Mouse (Mus musculus): ENCODE results near the gene Cd5l. TPM values are rescaled to one million over a fixed set of nuclear protein-coding genes. Genes with fewer than 3 reads are reported as not detected.
"Not testable (repeated sequence)": the region's sequence is repeated elsewhere in the genome, so short reads cannot be mapped to it uniquely, and the experiment has no call there.

Cd5l gene
- polyA plus RNA-seq, 1 experiment from 2014 or later, result 0.36 TPM

DNA sequence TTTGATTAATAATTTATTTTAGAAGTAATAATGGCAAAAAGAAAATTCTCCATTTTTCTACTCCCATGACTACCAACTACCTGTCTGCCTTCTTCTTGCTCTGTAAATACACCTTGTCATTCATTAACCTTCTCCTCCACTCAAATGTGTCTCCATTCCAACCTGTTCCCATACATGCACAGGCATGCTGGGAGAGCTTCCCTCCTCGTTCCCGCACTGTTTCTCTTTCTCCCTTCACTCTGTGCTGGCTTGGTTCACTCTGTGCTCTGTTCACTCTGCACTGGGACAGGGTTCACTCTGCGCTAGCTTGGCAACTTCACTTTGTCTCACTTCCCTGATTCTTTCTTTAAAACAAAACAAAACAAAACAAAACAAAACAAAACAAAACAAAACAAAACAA lies 19.5 kb downstream of the Cd5l start:
- no peaks in the 10 kb centered on the region for H3K27me3 ChIP-seq
- H3K4me3 ChIP-seq (replicated peaks), result no peak overlapping the region
- no peaks in the 10 kb centered on the region for H3K36me3 ChIP-seq
- no peak overlapping the region for H3K27ac ChIP-seq (replicated peaks)
- H3K9ac ChIP-seq, result no peak overlapping the region
- H3K9me3 ChIP-seq (replicated peaks), result no peaks in the 10 kb centered on the region
- 0 out of 2 replicates have a peak, but pooled peaks cover 4% of the 10 kb centered on the region for H3K4me1 ChIP-seq
- 56% methylated on average over 3 of the region's 3 CpGs for WGBS
- H3K4me2 ChIP-seq (replicated peaks), result no peak overlapping the region
- ATAC-seq (ENCODE audit: insufficient number of reproducible peaks, low FRiP score, low TSS enrichment, low read depth), result no peak

DNA sequence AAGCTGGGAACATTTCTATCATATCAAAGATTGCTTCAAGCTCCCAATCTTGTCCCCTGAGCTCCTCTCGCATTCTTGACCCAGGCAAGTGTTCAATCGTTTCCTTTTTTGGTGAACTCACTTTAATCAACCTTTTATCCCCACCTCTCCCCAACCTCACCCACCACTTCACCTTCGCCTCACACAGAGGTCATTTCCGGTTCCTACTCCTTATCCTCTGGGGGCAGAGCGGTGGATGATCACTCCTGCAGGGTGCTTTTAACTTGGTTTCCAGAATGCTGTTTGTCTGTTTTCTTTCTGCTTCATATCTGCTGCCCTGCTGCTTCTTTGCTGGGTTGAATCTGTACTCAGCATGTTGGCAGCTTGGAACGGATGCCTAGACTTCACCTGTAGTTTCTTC lies 20.0 kb downstream of the Cd5l start:
- no peak overlapping the region for H3K4me3 ChIP-seq (replicated peaks)
- H3K27me3 ChIP-seq, result no peaks in the 10 kb centered on the region
- 51% methylated on average over 6 of the region's 6 CpGs for WGBS
- H3K4me1 ChIP-seq, result 0 out of 2 replicates have a peak, but pooled peaks cover 4% of the 10 kb centered on the region
- H3K9me3 ChIP-seq (replicated peaks), result no peaks in the 10 kb centered on the region
- no peak overlapping the region for H3K27ac ChIP-seq (replicated peaks)
- no peak overlapping the region for H3K9ac ChIP-seq
- no peak for ATAC-seq (ENCODE audit: insufficient number of reproducible peaks, low FRiP score, low TSS enrichment, low read depth)
- no peaks in the 10 kb centered on the region for H3K36me3 ChIP-seq
- H3K4me2 ChIP-seq (replicated peaks), result no peak overlapping the region

DNA sequence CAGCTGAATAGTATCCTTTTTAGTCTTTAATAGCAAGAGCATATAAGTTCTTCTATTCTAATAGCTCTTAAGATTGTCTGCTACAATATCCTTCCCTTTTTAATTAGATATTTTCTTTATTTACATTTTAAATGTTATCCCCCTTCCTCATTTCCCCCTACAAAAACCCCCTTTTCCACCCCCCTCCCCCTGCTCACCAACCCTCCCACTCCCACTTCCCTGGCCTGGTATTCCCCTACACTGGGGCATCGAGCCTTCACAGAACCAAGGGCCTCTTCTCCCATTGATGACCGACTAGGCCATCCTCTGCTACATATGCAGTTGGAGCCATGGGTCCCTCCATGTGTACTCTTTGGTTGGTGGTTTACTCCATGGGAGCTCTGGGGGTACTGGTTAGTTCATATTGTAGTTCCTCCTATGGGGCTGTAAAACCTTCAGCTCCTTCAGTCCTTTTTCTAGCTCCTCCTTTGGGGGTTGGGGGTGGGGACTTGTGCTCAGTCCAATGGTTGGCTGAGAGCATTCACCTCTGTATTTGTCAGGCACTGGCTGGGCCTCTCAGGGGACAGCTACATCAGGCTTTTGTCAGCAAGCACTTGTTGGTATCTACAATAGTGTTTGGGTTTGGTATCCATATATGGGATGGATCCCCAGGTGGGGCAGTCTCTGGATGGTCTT lies 22.1 kb downstream of the Cd5l start:
- H3K36me3 ChIP-seq; H3K27me3 ChIP-seq; H3K9ac ChIP-seq; H3K27ac ChIP-seq (replicated peaks); H3K4me3 ChIP-seq (replicated peaks); H3K4me1 ChIP-seq; H3K4me2 ChIP-seq (replicated peaks); H3K9me3 ChIP-seq (replicated peaks); ATAC-seq (ENCODE audit: insufficient number of reproducible peaks, low FRiP score, low TSS enrichment, low read depth): not testable (repeated sequence)
- WGBS, result 84% methylated on average over 2 of the region's 2 CpGs

DNA sequence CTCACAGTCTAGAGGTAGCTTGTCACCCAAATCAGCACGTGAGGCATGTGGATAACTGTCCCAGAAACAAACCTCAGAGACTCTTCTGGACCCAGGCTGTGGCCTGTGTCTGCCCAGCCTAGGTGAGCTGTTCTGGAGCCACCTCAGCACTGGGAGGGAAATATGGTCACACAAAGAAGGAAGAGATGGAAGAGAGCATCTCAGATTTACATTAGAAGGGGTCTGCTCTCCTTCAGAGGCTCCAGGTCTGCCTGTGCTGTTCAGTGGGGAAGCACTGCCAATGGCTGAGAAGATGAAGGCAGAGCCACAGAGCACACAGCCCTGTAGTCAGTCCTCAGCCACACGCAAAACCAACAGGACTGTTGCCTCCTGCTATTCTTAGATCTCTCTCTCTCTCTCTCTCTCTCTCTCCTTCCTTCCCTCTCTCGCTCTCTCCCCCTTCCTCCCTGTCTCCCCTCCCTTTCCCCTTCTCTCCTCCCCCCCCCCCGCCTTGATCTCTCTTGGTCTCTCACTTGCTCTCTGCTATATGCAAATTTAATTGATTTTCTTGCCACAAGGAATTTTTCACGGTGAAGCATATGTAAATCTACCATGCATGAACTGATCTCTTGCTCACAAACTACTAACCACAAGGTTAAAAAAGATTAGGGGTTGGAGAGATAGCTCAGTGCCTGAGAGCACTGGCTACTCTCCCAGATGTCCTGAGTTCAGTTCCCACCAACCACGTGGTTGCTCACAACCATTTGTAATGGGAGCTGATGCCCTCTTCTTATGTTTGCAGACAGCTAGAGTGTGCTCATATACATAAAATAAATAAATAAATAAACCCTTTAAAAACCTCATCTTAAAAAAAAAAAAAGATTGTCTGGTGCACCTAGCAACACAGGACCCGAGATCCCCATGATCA lies 24.4 kb downstream of the Cd5l start:
- WGBS, result 48% methylated on average over 7 of the region's 7 CpGs
- ATAC-seq (ENCODE audit: insufficient number of reproducible peaks, low FRiP score, low TSS enrichment, low read depth), result no peak
- no peaks in the 10 kb centered on the region for H3K27me3 ChIP-seq

DNA sequence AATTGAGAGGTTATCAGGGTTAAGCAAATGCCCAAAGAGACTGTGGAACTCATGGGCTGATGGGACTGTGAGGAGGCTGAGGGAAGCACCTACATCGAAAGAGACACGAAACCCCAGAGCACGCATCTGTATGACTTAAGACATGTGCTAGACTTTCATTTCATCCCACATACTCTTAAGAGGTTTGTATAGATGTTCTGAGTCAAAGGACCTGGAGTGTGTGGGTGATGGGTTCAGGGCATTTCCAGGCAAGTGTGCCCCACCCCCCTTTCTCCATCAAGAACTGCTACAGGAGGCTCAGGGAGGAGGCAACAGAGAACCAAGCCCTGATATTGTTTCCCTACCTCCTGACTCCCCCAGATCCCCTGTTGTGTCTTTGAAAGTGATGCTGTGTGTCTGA lies 25.6 kb downstream of the Cd5l start:
- no peaks in the 10 kb centered on the region for H3K27me3 ChIP-seq
- no peaks in the 10 kb centered on the region for H3K9me3 ChIP-seq (replicated peaks)
- 90% methylated on average over 3 of the region's 3 CpGs for WGBS
- no peaks in the 10 kb centered on the region for H3K4me1 ChIP-seq
- H3K9ac ChIP-seq, result no peak overlapping the region
- no peaks in the 10 kb centered on the region for H3K36me3 ChIP-seq
- H3K4me2 ChIP-seq (replicated peaks), result no peak overlapping the region
- no peak overlapping the region for H3K27ac ChIP-seq (replicated peaks)
- H3K4me3 ChIP-seq (replicated peaks), result no peak overlapping the region
- no peak for ATAC-seq (ENCODE audit: insufficient number of reproducible peaks, low FRiP score, low TSS enrichment, low read depth)

More for the DNA sequence above, 24.4 kb downstream of the Cd5l start:
- Histone ChIP-seq H3K4me1 (no peaks in the 10 kb centered on the region), H3K27ac (replicated peaks) (no peak overlapping the region), H3K4me3 (replicated peaks) (no peak overlapping the region), H3K36me3 (no peaks in the 10 kb centered on the region), H3K9ac (no peak overlapping the region), H3K9me3 (replicated peaks) (no peaks in the 10 kb centered on the region), H3K4me2 (replicated peaks) (no peak overlapping the region)

DNA sequence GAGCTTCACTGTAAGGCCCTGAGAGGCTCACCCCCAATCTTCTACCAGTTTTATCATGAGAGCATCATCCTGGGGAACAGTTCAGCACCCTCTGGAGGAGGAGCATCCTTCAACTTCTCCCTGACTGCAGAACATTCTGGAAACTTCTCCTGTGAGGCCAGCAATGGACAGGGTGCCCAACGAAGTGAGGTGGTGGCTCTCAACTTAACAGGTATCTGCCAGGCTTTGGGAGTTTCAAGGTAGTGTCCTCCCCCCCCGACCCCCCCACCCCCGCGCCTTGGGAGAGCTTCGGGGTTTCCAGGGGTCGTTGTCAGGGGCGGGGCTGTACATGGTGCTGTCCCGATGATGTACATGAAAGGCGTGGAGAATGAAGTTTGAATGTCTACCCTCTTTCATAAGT lies 27.4 kb downstream of the Cd5l start:
- Histone ChIP-seq H3K27ac (replicated peaks) (no peak overlapping the region), H3K4me2 (replicated peaks) (no peak overlapping the region), H3K9me3 (replicated peaks) (no peaks in the 10 kb centered on the region), H3K4me1 (no peaks in the 10 kb centered on the region), H3K36me3 (no peaks in the 10 kb centered on the region), H3K27me3 (no peaks in the 10 kb centered on the region), H3K4me3 (replicated peaks) (no peak overlapping the region), H3K9ac (no peak overlapping the region)
- ATAC-seq (ENCODE audit: insufficient number of reproducible peaks, low FRiP score, low TSS enrichment, low read depth), result no peak
- WGBS, result 79% methylated on average over 9 of the region's 9 CpGs

DNA sequence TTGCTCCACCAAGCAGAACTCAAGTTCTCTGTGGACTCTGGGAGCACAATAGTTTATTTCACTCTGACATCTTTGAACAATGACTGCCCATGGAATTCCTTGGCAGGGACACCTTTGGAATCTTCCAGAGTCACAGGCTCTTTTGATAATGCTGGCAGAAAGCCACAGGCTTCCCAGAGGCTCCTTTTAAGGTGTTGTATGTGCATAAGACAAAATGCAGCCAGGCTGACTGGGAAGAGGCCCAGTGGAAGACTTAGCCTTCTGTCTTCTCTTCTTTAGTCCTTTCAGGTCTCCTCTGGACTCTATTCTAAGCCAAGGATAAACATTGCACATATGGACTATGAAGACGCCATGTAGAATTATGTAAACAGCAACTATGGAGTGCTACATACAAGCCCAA lies 33.3 kb downstream of the Cd5l start:
- H3K9me3 ChIP-seq (replicated peaks), result no peaks in the 10 kb centered on the region
- H3K4me3 ChIP-seq (replicated peaks), result no peak overlapping the region
- H3K27ac ChIP-seq (replicated peaks), result no peak overlapping the region
- no peaks in the 10 kb centered on the region for H3K36me3 ChIP-seq
- H3K4me1 ChIP-seq, result no peaks in the 10 kb centered on the region
- ATAC-seq (ENCODE audit: insufficient number of reproducible peaks, low FRiP score, low TSS enrichment, low read depth), result no peak
- no peak overlapping the region for H3K9ac ChIP-seq
- no peaks in the 10 kb centered on the region for H3K27me3 ChIP-seq
- H3K4me2 ChIP-seq (replicated peaks), result no peak overlapping the region
- 92% methylated on average over 1 of the region's 1 CpGs for WGBS

DNA sequence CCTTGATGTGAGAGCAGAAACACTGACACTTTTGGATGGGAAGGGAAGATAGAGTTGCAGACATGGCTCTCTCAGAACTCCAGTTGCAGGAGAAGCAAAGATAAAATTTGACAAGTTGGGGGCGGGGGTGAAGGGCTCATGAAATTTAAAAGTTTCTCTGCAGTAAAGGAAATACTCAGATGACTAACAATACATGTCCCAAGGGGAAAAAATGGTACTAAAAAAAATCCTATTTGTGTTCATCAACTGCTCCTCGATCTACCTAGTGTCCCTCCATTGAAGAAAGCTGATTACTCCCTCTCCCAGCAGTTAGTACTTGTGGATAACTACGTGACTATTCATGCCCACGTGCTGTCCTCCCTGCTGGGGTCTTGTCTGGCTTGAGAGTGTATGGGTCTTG lies 41.1 kb downstream of the Cd5l start:
- Histone ChIP-seq H3K4me1 (no peaks in the 10 kb centered on the region), H3K4me2 (replicated peaks) (no peak overlapping the region), H3K9me3 (replicated peaks) (no peaks in the 10 kb centered on the region), H3K27ac (replicated peaks) (no peak overlapping the region), H3K27me3 (no peaks in the 10 kb centered on the region), H3K36me3 (no peaks in the 10 kb centered on the region), H3K9ac (no peak overlapping the region), H3K4me3 (replicated peaks) (no peak overlapping the region)
- WGBS, result 59% methylated on average over 4 of the region's 4 CpGs
- ATAC-seq (ENCODE audit: insufficient number of reproducible peaks, low FRiP score, low TSS enrichment, low read depth), result no peak

DNA sequence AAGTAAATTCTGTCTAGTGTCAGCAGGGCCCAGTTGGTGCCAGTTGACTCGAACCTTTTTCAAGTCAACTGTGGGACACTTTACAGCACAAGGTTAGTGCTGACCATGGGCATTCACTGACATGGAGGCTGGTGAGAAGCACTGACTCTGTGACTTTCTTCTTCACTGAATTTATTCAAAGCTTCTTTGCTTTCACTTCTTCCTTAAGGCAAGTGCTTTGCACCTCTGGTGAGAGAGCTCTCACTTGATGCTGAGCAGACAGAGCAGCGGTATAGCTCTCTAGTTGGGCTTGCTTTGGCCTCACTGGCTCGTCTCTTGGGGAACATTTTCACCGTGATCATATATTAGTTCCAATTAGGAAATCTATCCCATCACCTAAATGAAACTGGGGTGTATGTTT lies 42.2 kb downstream of the Cd5l start:
- Histone ChIP-seq H3K36me3 (no peaks in the 10 kb centered on the region), H3K4me2 (replicated peaks) (no peak overlapping the region), H3K4me1 (no peaks in the 10 kb centered on the region), H3K27ac (replicated peaks) (no peak overlapping the region), H3K9ac (no peak overlapping the region), H3K9me3 (replicated peaks) (no peaks in the 10 kb centered on the region), H3K4me3 (replicated peaks) (no peak overlapping the region), H3K27me3 (no peaks in the 10 kb centered on the region)
- WGBS, result 82% methylated on average over 4 of the region's 4 CpGs
- ATAC-seq (ENCODE audit: insufficient number of reproducible peaks, low FRiP score, low TSS enrichment, low read depth), result no peak

DNA sequence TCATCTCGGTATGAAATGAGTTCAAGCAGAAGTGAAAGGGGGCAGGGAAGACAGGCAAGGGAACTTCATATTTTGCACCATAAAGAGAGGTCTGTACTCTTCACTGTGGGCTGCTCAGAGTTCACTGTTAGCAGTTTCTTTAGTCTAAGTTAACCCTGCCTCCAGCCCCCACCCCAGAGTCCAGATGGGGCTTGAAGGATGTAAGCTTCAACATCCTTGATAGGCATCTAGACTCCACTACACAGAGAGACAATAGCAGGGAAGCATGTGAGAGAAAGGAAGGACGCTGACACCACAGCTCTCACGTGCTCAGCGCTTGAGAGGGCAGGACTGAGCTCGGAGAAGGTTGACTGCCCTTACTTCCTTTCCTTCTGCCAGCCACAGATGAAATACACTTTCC lies 43.6 kb downstream of the Cd5l start:
- Histone ChIP-seq H3K36me3 (no peaks in the 10 kb centered on the region), H3K4me2 (replicated peaks) (no peak overlapping the region), H3K27me3 (no peaks in the 10 kb centered on the region), H3K27ac (replicated peaks) (no peak overlapping the region), H3K9ac (no peak overlapping the region), H3K9me3 (replicated peaks) (no peaks in the 10 kb centered on the region), H3K4me3 (replicated peaks) (no peak overlapping the region), H3K4me1 (no peaks in the 10 kb centered on the region)
- WGBS, result 59% methylated on average over 5 of the region's 5 CpGs
- ATAC-seq (ENCODE audit: insufficient number of reproducible peaks, low FRiP score, low TSS enrichment, low read depth), result no peak

DNA sequence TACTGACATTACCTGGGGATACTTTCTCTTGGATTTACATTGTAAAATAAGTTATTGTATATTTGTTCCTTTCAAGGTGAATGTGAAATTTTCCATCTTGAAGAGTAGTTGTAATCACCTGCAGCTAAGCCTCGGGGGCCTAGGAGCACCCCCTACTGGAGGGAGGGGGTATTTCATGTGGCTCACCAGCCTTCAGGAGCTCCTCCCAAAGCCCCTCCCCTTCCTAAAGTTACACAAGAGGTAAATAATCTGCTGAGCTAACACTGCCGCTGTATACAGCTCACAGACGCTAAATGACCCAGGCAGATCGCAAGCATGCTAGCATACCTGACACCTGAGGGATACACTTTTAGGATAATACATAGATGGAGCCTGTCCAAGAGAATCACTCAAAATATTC lies 50.5 kb downstream of the Cd5l start:
- WGBS, result 19% methylated on average over 4 of the region's 4 CpGs
- Histone ChIP-seq H3K27ac (replicated peaks) (no peak overlapping the region), H3K4me3 (replicated peaks) (no peak overlapping the region)

More for the DNA sequence above, 50.5 kb downstream of the Cd5l start:
- H3K36me3 ChIP-seq, result no peaks in the 10 kb centered on the region
- no peaks in the 10 kb centered on the region for H3K4me1 ChIP-seq
- no peaks in the 10 kb centered on the region for H3K9me3 ChIP-seq (replicated peaks)
- no peaks in the 10 kb centered on the region for H3K27me3 ChIP-seq
- H3K4me2 ChIP-seq (replicated peaks), result no peak overlapping the region
- ATAC-seq (ENCODE audit: insufficient number of reproducible peaks, low FRiP score, low TSS enrichment, low read depth), result no peak
- no peak overlapping the region for H3K9ac ChIP-seq
